Mouse (Mus musculus) intestine, embryonic 16.5 days (tissue): ENCODE measurements around the gene Cdh13. TPM values are rescaled to one million over a fixed set of nuclear protein-coding genes. Genes with fewer than 3 reads are reported as not detected.
A peak's percentile ranks its signal among the peaks of the same experiment; 100 is the strongest.

Experiments
- ATAC-seq: fragments of 200-750 bp; cut with Nextera tagmentation; 2 replicates; pipeline ENCODE4 v1.8.0; 2017; ENCODE audit warnings: moderate TSS enrichment, moderate library complexity
- H3K27ac ChIP-seq: fragments of 300-500 bp; sonication (generic); 2 replicates; pipeline ENCODE4 v1.5.1; 2014; ENCODE audit warnings: mild to moderate bottlenecking, low read length
- H3K27me3 ChIP-seq: fragments of 300-500 bp; sonication (generic); replicated peaks from 2 replicates; pipeline ENCODE4 v1.6.1; 2014; ENCODE audit warnings: low read length, control low read depth, mixed read lengths; ENCODE audit not compliant: control insufficient read depth, insufficient read depth
- H3K36me3 ChIP-seq: fragments of 300-500 bp; sonication (generic); 2 replicates; pipeline ENCODE4 v1.6.1; 2014; ENCODE audit warnings: low read length, control low read depth; ENCODE audit not compliant: control insufficient read depth, insufficient read depth
- H3K4me1 ChIP-seq: fragments of 300-500 bp; sonication (generic); 2 replicates; pipeline ENCODE4 v1.6.1; 2014; ENCODE audit warnings: low read length, control low read depth, mixed read lengths; ENCODE audit not compliant: control insufficient read depth, insufficient read depth
- H3K4me2 ChIP-seq: fragments of 300-500 bp; sonication (generic); 2 replicates; pipeline ENCODE4 v1.6.1; 2014; ENCODE audit warnings: low read depth, low read length, control low read depth
- H3K4me3 ChIP-seq: fragments of 300-500 bp; sonication (generic); 2 replicates; pipeline ENCODE4 v1.5.1; 2014; ENCODE audit warnings: mild to moderate bottlenecking, low read length
- H3K9ac ChIP-seq: fragments of 300-500 bp; sonication (generic); 2 replicates; pipeline ENCODE4 v1.6.1; 2014; ENCODE audit warnings: low read depth, low read length
- H3K9me3 ChIP-seq: fragments of 300-500 bp; sonication (generic); 2 replicates; pipeline ENCODE4 v1.6.1; 2016; ENCODE audit warnings: low read length, control low read depth; ENCODE audit not compliant: control insufficient read depth
- WGBS: fragments of 180-500 bp; shearing (Covaris S2); extraction: QIAGEN DNeasy Blood & Tissue Kit; methylation state at CpG from one replicate; pipeline ENCODE4 v1.1.7; 2014; 5-methylcytosine and 5-hydroxymethylcytosine counted together
- polyA plus RNA-seq: library from polyadenylated mRNA; unstranded; fragments of >200 nt; fragmentation: Nextera tagmentation; extraction: Ambion mirVana; gene quantifications from 2 replicates; pipeline ENCODE4 v1.2.1, GENCODE M21; 2015

Gene Cdh13
- polyA plus RNA-seq, 1 experiment from 2014 or later = 6.5 TPM

DNA sequence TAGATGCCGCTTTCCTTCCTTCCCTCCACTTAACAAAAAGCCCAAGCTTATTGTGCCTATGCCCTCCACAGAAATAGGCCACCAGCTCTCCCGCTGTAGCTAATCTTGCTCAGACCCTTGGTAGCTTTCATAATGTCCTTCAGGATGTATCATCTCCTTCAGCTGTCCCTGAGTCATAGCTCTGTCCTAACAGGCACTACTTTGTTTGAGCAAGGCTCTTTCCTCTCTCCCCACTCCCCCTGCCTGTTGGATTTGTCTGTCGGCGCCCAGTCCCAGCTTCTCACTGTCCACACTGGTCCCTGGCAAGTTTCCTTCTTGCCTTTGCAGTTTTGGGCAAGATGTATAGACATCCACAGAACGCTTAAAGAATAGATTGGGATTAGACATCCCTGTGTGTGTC is 100.8 kb downstream of the Cdh13 start:
- Histone ChIP-seq H3K36me3 (no peaks in the 10 kb centered on the region), H3K27me3 (no peaks in the 10 kb centered on the region), H3K4me1 (no peaks in the 10 kb centered on the region), H3K4me2 (no peak overlapping the region), H3K9ac (no peak overlapping the region), H3K4me3 (no peak overlapping the region), H3K9me3 (no peaks in the 10 kb centered on the region), H3K27ac (no peak overlapping the region)
- ATAC-seq = no peak
- 86% methylated on average over 5 of the region's 5 CpGs for WGBS

DNA sequence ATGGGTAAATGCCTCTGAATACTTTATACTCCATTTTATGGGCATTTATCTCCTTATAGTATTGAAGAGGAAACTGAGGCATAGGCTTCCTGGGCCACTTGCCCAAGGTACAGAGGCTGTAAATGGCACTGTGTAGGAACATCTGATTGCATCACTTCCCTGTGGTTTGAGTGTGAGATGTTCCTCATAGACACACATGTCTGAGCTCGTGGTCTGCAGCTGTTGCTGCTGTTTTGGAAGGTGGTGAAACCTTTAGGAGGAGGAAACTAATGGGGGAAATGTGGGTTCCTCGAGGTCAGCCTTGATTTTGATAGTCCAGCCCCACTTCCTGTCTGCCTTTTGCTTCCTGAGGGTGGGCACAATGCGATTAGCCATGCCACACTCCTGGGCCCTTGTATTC is 105.9 kb downstream of the Cdh13 start:
- Histone ChIP-seq H3K4me1 (no peaks in the 10 kb centered on the region), H3K9ac (no peak overlapping the region), H3K27ac (no peak overlapping the region), H3K9me3 (no peaks in the 10 kb centered on the region), H3K27me3 (no peaks in the 10 kb centered on the region), H3K4me2 (no peak overlapping the region), H3K4me3 (no peak overlapping the region), H3K36me3 (no peaks in the 10 kb centered on the region)
- WGBS = 69% methylated on average over 3 of the region's 3 CpGs
- no peak for ATAC-seq

DNA sequence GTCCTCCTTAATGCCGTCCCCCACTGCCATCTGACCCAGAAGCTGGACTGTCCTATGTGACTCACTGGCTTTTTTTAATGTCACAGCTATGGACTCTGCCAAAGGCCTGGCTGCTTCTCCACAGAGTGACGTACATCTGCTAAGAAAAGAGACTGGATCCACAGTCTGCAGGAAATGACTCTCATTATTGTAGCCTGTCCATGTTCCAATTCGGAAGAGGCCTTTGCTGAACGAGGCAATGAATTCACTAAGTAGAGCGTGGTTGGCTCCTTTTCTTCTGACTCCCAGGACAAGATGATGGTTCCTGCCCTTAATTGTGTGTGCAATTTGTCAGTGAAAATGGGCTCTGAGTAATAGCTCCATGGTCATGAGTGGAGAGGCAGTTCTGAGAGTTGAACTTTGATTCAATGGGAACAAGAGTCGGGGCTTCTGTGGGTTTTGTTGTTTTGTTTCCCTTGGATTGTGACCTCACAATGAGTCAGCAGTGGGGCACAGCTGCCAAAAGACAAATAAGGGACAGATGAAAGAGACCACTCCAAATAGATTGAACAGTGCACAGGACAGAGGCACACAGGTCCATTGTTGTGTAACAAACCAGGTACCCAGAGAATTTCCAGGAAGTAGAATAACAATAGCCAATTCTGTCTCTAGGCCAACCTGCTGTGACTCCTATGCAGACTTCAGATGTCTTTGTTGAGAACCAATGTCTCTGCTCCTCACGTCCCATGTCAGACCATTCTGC is 110.5 kb downstream of the Cdh13 start:
- 0 out of 2 replicates have a peak, but pooled peaks have one; percentile 28 for ATAC-seq
- H3K27me3 ChIP-seq = no peaks in the 10 kb centered on the region
- no peak overlapping the region for H3K4me3 ChIP-seq
- no peak overlapping the region for H3K4me2 ChIP-seq
- H3K9ac ChIP-seq = no peak overlapping the region
- no peaks in the 10 kb centered on the region for H3K36me3 ChIP-seq
- WGBS = 74% methylated on average over 7 of the region's 7 CpGs
- H3K27ac ChIP-seq = no peak overlapping the region
- H3K9me3 ChIP-seq = no peaks in the 10 kb centered on the region
- H3K4me1 ChIP-seq = no peaks in the 10 kb centered on the region

DNA sequence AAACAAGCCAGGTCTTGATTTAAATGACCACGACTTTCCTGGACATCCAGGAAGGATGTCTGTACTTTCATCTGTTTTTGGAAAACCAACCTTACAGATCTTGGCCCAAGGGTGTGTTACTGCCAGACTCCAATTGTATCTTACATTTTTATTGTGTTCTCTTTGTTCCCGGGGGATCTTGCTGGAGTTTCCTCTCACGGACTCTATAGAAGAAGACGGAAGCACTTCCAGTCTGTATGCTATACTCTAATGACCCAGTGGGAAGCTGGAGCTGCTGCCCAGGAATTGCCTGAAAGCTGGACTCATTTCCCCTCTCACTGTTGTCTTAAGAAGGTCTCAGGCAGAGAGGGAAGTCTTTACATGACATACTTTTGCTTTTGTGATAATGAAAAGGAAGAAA is 111.6 kb downstream of the Cdh13 start:
- H3K27me3 ChIP-seq = no peaks in the 10 kb centered on the region
- peak; percentile 42; the same call in 1 of the 2 replicates for ATAC-seq
- H3K4me2 ChIP-seq = no peak overlapping the region; the same call in 1 of the 2 replicates
- no peaks in the 10 kb centered on the region for H3K9me3 ChIP-seq
- H3K9ac ChIP-seq = no peak overlapping the region
- H3K4me3 ChIP-seq = no peak overlapping the region
- no peak overlapping the region for H3K27ac ChIP-seq
- H3K36me3 ChIP-seq = no peaks in the 10 kb centered on the region
- 56% methylated on average over 4 of the region's 4 CpGs for WGBS
- H3K4me1 ChIP-seq = no peaks in the 10 kb centered on the region

DNA sequence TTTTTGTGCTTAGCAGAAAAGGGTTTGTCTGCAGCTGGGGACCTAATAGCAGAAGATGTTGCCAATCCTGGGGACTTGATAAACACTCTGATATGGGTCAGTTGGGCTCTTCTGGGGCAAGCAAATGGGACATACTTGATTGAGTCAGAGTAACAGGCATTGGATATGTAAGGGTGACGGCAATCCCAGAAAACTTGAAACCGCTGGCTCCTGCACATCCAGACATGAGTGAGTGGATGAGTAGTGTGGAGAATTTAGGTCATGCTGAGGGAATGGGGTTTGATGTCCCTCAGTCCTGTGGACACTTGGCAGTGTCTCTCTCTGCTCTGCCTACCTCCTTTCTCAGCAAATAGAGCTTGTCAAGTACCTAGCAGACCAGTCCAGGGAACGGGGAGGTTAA is 121.3 kb downstream of the Cdh13 start:
- Histone ChIP-seq H3K4me2 (no peak overlapping the region), H3K9me3 (no peaks in the 10 kb centered on the region)
- 89% methylated on average over 3 of the region's 3 CpGs for WGBS

DNA sequence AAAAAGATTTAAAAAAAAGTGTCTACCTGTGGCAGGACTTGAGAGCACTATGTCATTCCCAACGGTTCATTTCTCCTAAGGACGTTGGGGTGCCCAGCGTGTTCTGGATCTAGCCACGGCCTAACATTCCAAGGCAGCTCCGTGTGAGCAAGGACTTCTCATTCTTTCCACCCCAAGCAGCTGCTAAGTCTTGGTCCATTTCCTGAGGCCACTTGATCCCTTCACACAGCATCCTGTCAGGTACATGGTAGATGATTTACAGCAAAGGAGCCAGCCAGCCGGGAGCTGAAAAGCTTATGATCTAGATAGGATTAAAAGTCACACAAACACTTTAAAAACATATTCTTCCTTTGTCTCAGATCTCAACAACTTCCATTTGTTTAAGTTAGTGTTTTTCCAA is 123.8 kb downstream of the Cdh13 start:
- no peak overlapping the region for H3K27ac ChIP-seq

More for the DNA sequence above, 121.3 kb downstream of the Cdh13 start:
- Histone ChIP-seq H3K27ac (no peak overlapping the region), H3K27me3 (no peaks in the 10 kb centered on the region), H3K36me3 (no peaks in the 10 kb centered on the region), H3K9ac (no peak overlapping the region), H3K4me3 (no peak overlapping the region), H3K4me1 (no peaks in the 10 kb centered on the region)
- no peak for ATAC-seq

DNA sequence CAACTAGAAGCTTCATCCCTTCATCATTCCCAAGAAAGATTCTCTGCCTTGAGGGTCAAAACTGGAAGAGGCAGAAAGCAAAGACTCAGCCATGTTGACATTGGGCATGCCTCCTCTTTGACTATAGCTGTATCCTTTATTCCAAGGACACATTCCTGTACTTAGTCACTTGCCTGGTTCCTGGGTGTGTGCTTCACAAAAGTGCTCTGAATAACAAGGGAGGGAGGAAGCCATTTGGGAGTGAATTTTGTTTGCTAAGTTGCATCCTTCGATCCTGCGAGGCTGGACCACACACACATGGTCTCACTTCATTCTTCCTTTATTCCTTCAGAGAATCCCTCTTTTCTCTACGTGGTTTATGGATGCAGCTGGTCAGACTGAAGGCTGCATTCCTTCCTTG is 125.9 kb downstream of the Cdh13 start:
- Histone ChIP-seq H3K9ac (no peak overlapping the region), H3K36me3 (no peaks in the 10 kb centered on the region), H3K4me2 (no peak overlapping the region), H3K27ac (no peak overlapping the region), H3K4me3 (no peak overlapping the region), H3K9me3 (no peaks in the 10 kb centered on the region), H3K4me1 (no peaks in the 10 kb centered on the region), H3K27me3 (no peaks in the 10 kb centered on the region)
- 93% methylated on average over 3 of the region's 3 CpGs for WGBS
- no peak for ATAC-seq

More for the DNA sequence above, 123.8 kb downstream of the Cdh13 start:
- H3K27me3 ChIP-seq = no peaks in the 10 kb centered on the region
- ATAC-seq = no peak
- no peak overlapping the region for H3K4me2 ChIP-seq
- H3K4me3 ChIP-seq = no peak overlapping the region
- H3K9ac ChIP-seq = no peak overlapping the region
- no peaks in the 10 kb centered on the region for H3K4me1 ChIP-seq
- H3K9me3 ChIP-seq = no peaks in the 10 kb centered on the region
- no peaks in the 10 kb centered on the region for H3K36me3 ChIP-seq
- 46% methylated on average over 6 of the region's 6 CpGs for WGBS

DNA sequence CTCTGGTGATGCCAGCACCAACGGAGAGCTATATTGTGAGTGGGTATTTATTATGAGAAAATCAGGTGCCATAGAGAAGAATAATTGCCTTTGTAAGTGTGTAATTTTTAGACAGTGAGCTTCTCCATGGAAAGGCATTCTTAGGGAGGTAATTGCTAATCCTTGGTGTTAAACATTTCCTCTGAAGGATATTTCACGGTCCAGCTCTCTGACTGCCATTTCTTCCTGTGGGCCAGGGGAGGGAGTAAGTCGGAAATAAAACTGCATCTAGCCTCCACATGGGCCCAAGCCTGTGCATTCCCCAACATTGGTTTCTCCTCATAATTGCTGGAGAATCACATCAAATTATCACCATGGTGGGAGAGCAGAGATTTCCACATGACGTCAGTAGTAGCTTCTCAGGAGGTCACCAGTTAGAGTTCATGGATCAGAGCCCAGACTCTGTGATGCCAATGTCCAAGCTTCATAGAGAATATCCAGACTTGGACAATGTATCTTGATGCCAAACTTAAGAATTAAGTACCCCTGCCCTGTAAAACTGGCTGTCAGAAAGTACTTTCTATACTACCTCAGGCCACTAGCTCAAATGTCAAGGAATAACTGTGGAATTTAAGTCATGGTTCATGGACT is 126.9 kb downstream of the Cdh13 start:
- Histone ChIP-seq H3K4me3 (no peak overlapping the region), H3K27ac (no peak overlapping the region), H3K9ac (no peak overlapping the region), H3K27me3 (no peaks in the 10 kb centered on the region), H3K9me3 (no peaks in the 10 kb centered on the region), H3K4me2 (no peak overlapping the region), H3K4me1 (no peaks in the 10 kb centered on the region), H3K36me3 (no peaks in the 10 kb centered on the region)
- no peak for ATAC-seq
- WGBS = 83% methylated on average over 4 of the region's 4 CpGs

DNA sequence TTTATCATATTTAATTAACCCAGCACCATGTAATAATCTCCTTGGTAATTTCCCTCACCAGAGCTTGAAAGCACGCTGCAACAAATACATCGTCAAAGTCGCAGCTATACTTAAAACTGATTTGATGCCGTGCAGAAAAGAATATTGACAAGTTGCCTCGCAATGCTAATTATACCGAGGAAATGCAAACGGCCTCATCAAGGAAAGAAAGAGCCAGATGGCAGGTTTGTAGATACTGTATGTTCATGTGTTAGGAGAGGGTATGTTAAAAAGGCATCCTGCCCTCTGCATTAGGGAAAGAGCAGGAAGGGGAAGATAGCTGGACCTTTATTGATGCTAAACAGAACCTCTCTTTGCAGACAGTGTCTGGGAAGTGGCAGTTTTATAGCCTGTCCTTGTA is 132.1 kb downstream of the Cdh13 start:
- Histone ChIP-seq H3K36me3 (no peaks in the 10 kb centered on the region), H3K4me2 (no peak overlapping the region), H3K4me1 (no peaks in the 10 kb centered on the region), H3K9me3 (no peaks in the 10 kb centered on the region), H3K4me3 (no peak overlapping the region), H3K9ac (no peak overlapping the region), H3K27me3 (no peaks in the 10 kb centered on the region), H3K27ac (no peak overlapping the region)
- ATAC-seq = no peak
- 57% methylated on average over 7 of the region's 7 CpGs for WGBS
